Mouse (Mus musculus) lung, postnatal 10 days (tissue): ENCODE data around the gene Gpr132.

ENCODE experiments used
- DNase-seq: peaks from one replicate; pipeline ENCODE4 v3.0.0; 2021

Gene Gpr132

DNA sequence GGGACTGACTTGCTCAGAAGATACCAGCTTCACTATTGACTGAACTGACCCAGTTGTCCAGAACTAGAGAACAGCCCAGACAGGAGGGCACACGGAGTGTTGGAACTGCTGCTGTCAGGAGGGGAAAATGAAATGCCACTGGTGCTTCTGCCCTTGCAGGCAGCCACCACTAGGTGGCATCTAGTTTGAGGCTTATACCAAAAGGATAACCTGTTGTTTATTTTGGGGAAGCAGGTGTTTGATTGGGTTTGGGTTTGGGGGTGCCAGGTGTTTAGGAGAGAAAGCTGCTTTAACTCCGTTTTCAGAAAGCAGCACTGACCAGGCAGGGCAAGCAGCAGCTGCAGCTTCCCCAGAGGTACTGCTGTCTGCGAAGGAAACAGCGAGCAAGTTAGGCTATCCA, 51.7 kb downstream of the Gpr132 start:
- DNase-seq: peak; percentile 69

DNA sequence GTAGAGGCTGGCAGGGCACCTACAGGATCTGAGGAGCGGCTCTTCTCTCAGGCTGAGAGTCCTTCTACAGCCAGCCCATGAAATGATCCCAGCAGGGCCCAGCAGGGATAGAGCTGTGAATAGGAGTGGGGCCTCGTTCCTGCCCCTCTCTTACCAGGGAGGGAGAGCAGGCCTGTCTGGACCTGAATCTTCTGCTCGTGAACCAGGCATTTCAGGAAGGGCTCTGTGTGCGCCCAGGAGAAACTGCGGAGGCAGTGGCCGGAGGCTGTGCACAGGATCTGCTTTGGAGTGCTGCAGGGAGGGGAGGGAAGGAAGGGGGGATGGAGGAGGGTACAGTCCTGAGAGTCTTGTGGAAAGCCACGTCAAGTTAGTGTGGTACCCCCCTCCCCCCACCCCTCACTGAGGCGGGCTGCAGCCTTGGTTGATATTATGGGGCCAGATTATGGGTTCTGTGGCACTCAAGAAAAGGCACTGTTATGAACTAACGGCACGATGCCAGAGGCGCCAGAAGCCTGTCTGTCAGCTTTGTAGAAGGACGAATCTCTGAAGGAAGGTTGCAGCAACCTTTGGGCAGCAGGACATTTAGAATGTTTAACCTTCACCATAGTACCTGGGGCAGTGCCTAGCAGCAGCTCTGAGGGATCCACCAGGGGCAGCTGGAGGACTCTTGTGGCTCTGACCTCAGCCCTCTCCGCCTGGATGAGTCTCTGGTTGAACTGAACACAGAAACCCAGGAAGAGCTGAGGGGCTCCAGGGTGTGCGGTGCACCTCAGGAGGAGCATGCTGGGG, 53.2 kb downstream of the Gpr132 start:
- no peak for DNase-seq

DNA sequence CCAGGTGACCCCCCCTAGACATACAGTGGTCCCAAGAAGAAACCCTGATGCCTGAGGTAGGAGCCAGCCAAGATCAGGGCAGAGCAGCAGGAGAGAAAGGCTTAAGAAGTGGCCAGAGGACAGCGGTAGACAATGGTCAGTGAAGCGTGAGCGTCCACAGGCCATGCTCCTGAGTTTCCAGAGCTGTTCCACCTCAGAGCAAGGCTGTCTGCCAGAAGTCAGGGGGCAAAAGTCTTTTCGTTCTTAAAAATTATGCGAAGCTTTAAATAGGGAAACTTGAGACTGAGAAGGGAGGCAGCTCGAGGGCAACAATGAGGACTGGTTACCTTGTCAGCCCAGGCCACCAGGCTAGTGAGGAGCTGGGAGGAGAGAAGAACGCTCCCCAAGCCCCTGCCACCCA, 54.7 kb downstream of the Gpr132 start:
- DNase-seq: no peak

DNA sequence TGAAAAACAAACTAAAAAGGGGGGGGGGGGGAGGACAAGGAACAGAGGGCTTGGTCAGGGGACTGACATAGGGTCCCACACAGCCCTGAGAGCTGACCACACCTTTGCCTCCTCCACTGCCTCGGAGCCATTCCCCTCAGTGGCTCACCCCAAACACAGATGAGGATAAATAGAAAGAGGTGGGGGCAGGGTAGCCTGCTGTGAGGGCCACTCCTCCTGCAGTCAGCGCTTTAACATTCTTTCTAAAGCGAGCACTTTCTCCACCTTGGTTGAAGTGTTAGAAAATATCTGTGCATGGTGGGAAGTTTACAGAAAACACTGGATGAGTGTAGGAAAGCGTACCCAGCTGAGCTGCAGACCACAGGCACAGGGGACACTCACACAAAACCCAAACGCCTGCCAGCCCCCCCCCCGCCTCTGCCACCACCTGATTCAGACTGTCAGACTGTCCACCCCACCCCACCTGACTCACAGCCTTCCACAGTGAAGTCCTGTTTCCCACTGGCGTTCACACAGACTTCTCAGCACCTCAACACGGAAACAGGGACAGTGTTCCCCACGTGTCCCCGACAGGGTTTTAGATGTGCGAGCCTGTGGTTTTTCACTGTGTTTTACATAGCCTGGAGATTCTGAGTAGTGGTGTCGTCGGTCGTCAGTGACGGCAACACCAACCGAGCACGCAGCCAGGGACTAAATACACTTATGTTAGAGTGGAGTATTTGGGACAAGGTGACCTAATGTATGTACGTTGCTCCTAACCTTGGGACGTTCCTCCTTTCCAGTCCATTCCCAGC, 57.7 kb downstream of the Gpr132 start:
- DNase-seq: no peak

DNA sequence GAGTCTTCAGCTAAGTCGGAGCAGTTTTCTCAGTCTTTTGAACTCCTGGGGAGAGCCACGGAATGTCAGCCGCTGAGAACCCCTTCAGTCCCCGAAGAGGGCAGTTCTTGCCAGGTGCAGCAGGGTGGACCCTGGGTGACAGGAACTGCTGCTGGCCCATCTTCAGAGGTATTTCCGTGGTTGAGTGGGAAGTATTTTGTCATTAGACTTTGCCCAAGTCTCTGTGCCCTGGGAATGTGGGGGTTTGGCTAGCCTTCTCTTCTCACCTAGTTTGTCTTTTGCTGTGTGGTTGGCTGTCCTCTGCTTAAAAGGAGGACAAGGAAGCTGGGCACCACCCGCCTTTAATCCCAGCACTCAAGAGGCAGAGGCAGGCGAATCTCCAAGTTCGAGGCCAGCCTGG, 58.4 kb downstream of the Gpr132 start:
- DNase-seq: no peak

DNA sequence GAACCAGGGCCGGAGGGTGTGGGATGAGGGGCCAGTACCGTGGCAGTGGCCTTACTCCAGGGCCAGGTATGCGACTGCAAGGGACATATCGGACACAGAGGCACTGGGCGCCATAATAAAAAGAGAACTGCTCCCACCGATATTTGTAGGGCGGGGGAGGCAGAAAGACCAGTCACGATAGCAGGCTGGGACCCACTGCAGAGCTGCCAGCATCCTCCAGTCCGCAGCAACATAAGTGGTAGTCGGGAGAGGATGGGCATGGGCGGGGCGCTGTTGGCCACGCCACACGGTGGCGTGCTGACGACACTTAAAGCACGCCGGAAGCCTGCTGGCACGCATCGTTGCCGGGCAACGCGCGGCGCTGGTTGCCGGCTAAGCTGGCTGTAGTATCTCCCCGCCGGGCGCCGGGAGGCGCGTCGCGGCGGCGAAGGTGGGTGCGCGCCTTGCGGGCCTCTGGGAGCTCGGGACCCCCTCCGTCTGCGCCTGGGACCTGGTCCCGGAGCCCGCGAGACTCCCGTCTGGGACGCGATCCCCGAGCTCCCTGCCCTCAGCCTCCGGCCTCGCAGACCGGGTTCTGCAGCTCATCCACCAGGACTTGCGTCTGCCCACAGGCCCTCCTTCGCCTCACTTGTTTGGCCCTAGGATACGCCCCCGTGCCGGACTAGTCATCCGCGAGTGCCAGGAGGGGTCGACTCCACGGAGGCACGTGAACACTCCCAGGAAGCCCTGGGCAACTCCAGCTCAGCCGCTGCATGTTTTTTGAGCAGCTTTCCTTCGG, 59.3 kb downstream of the Gpr132 start, which contains the start of gene Clba1:
Clba1 (plus strand) TSS at position 351 of the 778 bp plus-strand sequence.
- DNase-seq: peak; percentile 95

DNA sequence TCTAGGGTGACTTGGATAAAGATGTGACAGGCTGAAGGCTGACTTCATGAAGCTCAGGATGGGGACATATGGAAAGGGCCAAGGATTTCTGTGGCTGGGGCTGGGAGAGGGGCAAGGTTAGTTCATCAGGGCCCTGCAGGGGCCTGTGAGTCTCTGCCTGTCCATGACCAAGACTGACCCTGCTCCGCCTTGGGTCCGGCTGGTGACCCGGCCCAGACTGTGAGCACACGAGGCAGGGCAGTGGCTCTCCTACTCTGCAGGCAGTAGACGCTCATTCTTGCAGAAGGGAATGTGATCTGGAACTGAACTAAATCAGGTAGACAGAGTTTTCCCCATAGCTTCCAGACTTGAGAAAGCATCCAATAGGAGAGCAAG, 59.8 kb downstream of the Gpr132 start:
- DNase-seq: no peak

DNA sequence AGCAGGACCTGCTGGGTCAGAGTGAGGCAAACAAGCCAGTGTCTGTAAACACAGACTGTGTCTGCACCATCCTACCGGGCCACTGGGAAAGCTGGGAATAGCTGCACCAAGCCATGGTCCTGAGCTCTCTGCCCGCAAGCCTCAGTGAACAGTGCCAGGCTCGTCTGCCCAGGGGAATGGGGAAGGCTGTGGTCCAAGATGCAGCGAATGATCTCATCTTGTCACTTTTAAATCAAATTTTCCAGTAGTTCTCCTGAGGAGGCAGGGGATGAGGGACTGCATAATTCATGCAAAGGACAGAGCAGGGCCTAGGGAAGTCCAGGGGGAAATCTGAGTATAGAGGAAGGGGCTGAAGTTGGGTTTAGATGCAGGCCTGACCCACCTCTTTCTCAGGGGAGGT, 60.2 kb downstream of the Gpr132 start:
- DNase-seq: no peak

DNA sequence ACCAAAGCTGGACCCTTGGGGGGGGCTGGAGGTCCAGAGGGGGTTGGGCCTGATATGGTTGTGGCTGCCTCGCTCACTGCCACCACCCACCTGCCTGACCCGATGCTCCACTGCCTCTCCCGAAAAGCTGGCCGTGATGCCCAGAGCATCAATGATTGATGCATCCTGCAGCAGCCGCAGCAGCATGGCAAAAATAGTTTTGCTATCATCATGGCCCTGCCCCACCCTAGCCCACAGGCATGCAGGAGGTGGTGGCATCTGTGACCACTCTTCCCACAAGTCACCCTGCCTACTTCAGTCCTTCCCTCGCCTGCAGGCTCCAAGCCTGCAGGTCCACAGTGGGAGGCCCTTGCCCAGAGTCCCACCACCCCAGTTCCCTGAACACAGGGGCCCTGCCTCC, 62.0 kb downstream of the Gpr132 start:
- DNase-seq: no peak

DNA sequence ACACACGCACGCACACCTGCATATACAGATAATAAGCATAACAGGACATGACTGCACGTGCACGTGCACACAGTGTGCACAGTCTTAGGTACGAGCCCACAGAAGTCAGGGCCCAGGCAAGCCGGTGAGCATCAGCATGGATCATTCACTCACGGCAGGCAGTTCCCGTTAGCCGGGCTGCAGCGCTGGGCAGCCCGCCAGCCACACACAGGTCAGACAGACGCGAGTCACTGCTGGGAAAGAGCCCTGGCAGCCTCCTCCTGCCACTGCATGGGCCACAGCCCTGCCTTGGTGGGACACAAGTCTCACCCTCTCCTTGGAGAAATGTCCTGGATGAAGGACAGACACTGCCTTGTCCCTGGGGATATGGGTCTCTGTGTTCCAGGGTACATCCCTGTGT, 64.0 kb downstream of the Gpr132 start:
- DNase-seq: no peak

DNA sequence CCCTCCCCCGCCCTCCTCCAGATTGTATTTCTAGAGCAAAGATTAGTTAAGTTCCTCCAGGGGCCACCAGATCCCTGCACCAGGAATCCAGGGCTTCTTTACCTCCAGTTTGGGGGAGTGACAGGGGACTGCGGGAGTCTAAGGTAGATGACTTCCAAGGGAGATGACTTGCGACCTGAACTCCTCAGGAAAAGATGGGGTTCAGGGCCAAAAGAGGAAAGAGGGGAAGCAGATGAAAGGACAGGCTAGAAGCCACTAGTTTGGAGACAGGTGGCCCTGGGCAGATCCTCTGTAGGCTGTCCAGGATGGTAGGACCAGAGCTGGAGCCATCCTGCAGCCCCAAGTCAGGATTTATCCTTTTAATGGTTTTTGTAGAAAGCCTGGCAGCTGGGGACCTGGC, 65.1 kb downstream of the Gpr132 start:
- no peak for DNase-seq

DNA sequence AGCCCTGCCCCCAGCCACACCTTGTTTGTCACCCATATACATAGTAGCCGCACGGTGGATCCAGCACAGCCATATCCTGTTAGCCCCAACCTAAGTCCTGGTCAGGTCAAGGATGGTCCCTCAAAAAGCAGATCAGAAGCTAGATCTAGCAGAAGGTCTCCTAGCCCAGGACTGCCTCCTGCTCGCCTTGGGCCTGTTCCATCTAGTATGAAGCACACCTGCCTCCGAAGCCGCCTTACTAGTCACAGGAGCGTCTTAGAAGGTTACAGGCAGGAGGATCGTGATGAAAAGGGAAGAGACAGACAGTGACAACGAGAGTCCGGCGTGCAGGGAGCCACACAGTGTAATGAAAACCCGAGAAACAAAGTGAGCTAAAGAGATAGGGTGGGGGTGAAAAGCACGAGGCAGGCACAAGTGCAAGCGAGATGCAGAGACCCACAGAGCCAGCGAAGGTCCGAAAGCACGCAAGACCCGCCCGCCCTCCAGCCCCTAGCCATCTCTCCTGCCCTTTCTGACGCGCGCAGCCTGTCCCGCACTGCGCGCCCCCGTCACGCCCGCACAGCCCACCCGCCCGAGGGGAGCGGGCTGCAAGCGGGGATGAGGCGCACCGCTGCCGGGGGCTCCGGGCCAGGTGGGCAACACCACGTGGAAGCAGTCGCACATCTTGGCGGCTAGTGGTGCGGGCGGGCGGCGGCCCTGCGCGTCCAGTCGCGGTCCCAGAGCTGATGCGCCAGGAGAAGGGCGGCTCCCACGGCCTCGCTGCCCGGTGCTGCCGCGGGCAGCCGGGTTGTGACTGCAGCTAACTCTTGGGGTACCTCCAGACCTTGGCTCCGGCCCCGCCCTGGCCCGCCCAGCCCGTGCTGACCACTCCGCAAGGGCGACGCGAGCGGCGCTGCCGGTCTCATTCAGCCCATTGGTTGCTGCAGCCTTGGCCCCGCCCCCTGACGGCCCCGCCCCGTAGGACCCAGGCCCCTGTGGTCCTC, 65.9 kb downstream of the Gpr132 start, which contains the start of gene Ahnak2:
Ahnak2 (minus strand) TSS at position 794 of the 983 bp plus-strand sequence.
- no peak for DNase-seq
